Mouse (Mus musculus): Measurements from ENCODE around the gene Ulk3. TPM values are rescaled to one million over a fixed set of nuclear protein-coding genes. Genes with fewer than 3 reads are reported as not detected.

The Ulk3 gene
- total and polyA plus RNA-seq, 3 experiments = 5.0 to 11.9 TPM; not detected in 1

GRCm38 (mm10) chr9:57566846-57567245 is 22.4 kb upstream of the Ulk3 start:
- DNase-seq (ENCODE audit: low read depth, low spot score) = no peak
- peaks cover 22% of the 10 kb centered on the region for H3K79me2 ChIP-seq (ENCODE audit: control insufficient read depth, insufficient read depth, low read length, poor library complexity)
- H3K4me1 ChIP-seq (ENCODE audit: control insufficient read depth in 1 of 2, insufficient read depth in 2 of 2, low read length in 2 of 2) = peaks cover 2 to 14% of the 10 kb centered on the region in 2 experiments
- no peaks in the 10 kb centered on the region for H3K27me3 ChIP-seq (ENCODE audit: control insufficient read depth in 1 of 2, insufficient read depth in 2 of 2, low read length in 2 of 2)
- TF ChIP-seq CHD1 (IDR thresholded peaks at IDR 0.05; ENCODE audit: low read depth, low read length) (no peak), MAZ (IDR thresholded peaks at IDR 0.05; ENCODE audit: low read depth, low read length) (no peak), ELF1 (IDR thresholded peaks at IDR 0.05; ENCODE audit: low read depth, low read length) (no peak), USF1 (IDR thresholded peaks at IDR 0.05; ENCODE audit: low read depth, low read length) (no peak), SIN3A (IDR thresholded peaks at IDR 0.05; ENCODE audit: low read length) (no peak), ZNF384 (IDR thresholded peaks at IDR 0.05; ENCODE audit: low read depth, low read length) (no peak)
- H3K36me3 ChIP-seq (ENCODE audit: control insufficient read depth in 1 of 2, insufficient read depth in 2 of 2, low read length in 2 of 2) = peaks cover 3 to 11% of the 10 kb centered on the region in 2 experiments
- no peak overlapping the region for H3K9ac ChIP-seq (ENCODE audit: control insufficient read depth, low read depth, low read length, poor library complexity, severe bottlenecking)
- H3K4me3 ChIP-seq (ENCODE audit: control insufficient read depth in 1 of 2, insufficient read depth in 1 of 2, low read depth in 2 of 2, low read length in 2 of 2) = no peak overlapping the region
- H3K27ac ChIP-seq (ENCODE audit: control insufficient read depth, low read depth, low read length) = no peak overlapping the region
- no peaks in the 10 kb centered on the region for H3K9me3 ChIP-seq (replicated peaks; ENCODE audit: insufficient read depth, low read length)

GRCm38 (mm10) chr9:57568500-57568899 is 20.8 kb upstream of the Ulk3 start:
- Histone ChIP-seq H3K27me3 (ENCODE audit: control insufficient read depth in 1 of 2, insufficient read depth in 2 of 2, low read length in 2 of 2) (no peaks in the 10 kb centered on the region), H3K4me1 (ENCODE audit: control insufficient read depth in 1 of 2, insufficient read depth in 2 of 2, low read length in 2 of 2) (no peaks in the 10 kb centered on the region), H3K27ac (ENCODE audit: control insufficient read depth, low read depth, low read length) (no peak overlapping the region), H3K4me3 (ENCODE audit: control insufficient read depth in 1 of 2, insufficient read depth in 1 of 2, low read depth in 2 of 2, low read length in 2 of 2) (no peak overlapping the region), H3K9ac (ENCODE audit: control insufficient read depth, low read depth, low read length, poor library complexity, severe bottlenecking) (no peak overlapping the region), H3K9me3 (replicated peaks; ENCODE audit: insufficient read depth, low read length) (no peaks in the 10 kb centered on the region), H3K79me2 (ENCODE audit: control insufficient read depth, insufficient read depth, low read length, poor library complexity) (peaks cover 12% of the 10 kb centered on the region), H3K36me3 (ENCODE audit: control insufficient read depth in 1 of 2, insufficient read depth in 2 of 2, low read length in 2 of 2) (peaks cover 0 to 3% of the 10 kb centered on the region in 2 experiments; a peak in 3 of 4 replicates)
- no peak for DNase-seq (ENCODE audit: low read depth, low spot score)
- TF ChIP-seq POLR2AphosphoS5 (IDR thresholded peaks at IDR 0.05; ENCODE audit: borderline replicate concordance, low read depth, low read length) (no peak), TAL1 (IDR thresholded peaks at IDR 0.05; ENCODE audit: low read length) (no peak), SMC3 (IDR thresholded peaks at IDR 0.05; ENCODE audit: low read depth, low read length) (no peak), MYC (IDR thresholded peaks at IDR 0.05; ENCODE audit: low read depth, low read length) (no peak), SIN3A (IDR thresholded peaks at IDR 0.05; ENCODE audit: low read length) (no peak)

DNA sequence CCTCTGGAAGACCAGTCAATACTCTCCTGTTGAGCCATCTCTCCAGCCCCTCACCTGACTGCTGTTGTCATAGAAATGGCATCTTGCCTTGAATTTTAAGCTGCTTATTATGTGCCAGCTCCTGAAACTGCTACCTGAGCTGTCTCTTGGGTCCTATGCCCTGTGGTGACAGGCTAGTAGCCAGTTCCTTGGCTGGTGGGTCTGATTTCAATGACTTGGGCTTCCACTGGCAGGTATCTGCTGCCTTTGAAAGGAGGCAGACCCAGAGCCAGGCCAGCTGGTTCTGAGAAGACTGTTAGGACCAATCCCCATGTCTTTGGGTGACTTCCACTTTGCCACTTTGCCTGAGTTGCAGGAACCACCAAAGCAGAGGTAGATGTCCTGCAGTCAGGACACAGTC is 14.9 kb upstream of the Ulk3 start:
- H3K9me3 ChIP-seq (replicated peaks; ENCODE audit: insufficient read depth, low read length) = no peaks in the 10 kb centered on the region
- H3K4me3 ChIP-seq (ENCODE audit: control insufficient read depth in 1 of 2, insufficient read depth in 1 of 2, low read depth in 2 of 2, low read length in 2 of 2) = no peak overlapping the region
- no peak overlapping the region for H3K27ac ChIP-seq (ENCODE audit: control insufficient read depth, low read depth, low read length)
- H3K79me2 ChIP-seq (ENCODE audit: control insufficient read depth, insufficient read depth, low read length, poor library complexity) = 0 out of 2 replicates have a peak, but pooled peaks cover 1% of the 10 kb centered on the region
- H3K9ac ChIP-seq (ENCODE audit: control insufficient read depth, low read depth, low read length, poor library complexity, severe bottlenecking) = no peak overlapping the region
- no peak for TF ChIP-seq CTCF (IDR thresholded peaks at IDR 0.05 in 2 of 3, conservative IDR thresholded peaks at IDR 0.05 in 1 of 3; ENCODE audit: control insufficient read depth in 1 of 3, insufficient read depth in 1 of 3, low read depth in 2 of 3, low read length in 3 of 3, poor library complexity in 1 of 3, severe bottlenecking in 1 of 3)
- no peak for TF ChIP-seq POLR2A (IDR thresholded peaks at IDR 0.05; ENCODE audit: control insufficient read depth in 1 of 2, insufficient read depth in 1 of 2, low read depth in 1 of 2, low read length in 2 of 2, poor library complexity in 1 of 2)
- no peak for TF ChIP-seq MAFK (IDR thresholded peaks at IDR 0.05; ENCODE audit: borderline replicate concordance, low read depth, low read length)
- no peak for TF ChIP-seq ZMIZ1 (IDR thresholded peaks at IDR 0.05; ENCODE audit: low read depth, low read length)
- no peak for TF ChIP-seq USF1 (IDR thresholded peaks at IDR 0.05; ENCODE audit: low read depth, low read length)
- TF ChIP-seq POLR2AphosphoS2 (IDR thresholded peaks at IDR 0.05; ENCODE audit: low read length) = no peak
- TF ChIP-seq HCFC1 (IDR thresholded peaks at IDR 0.05; ENCODE audit: low read depth, low read length) = no peak
- no peak for TF ChIP-seq SMC3 (IDR thresholded peaks at IDR 0.05; ENCODE audit: low read depth, low read length)
- TF ChIP-seq POLR2AphosphoS5 (IDR thresholded peaks at IDR 0.05; ENCODE audit: borderline replicate concordance, low read depth, low read length) = no peak
- TF ChIP-seq E2F4 (IDR thresholded peaks at IDR 0.05; ENCODE audit: borderline replicate concordance, low read depth, low read length) = no peak
- TF ChIP-seq GATA1 (IDR thresholded peaks at IDR 0.05; ENCODE audit: low read depth, low read length) = no peak
- no peak for TF ChIP-seq CHD2 (IDR thresholded peaks at IDR 0.05; ENCODE audit: low read length)
- no peak for TF ChIP-seq MYC (IDR thresholded peaks at IDR 0.05; ENCODE audit: low read depth, low read length)
- no peak for TF ChIP-seq KAT2A (conservative IDR thresholded peaks at IDR 0.05; ENCODE audit: low read depth, low read length)
- no peak for TF ChIP-seq NELFE (IDR thresholded peaks at IDR 0.05; ENCODE audit: low read depth, low read length)
- TF ChIP-seq GABPA (IDR thresholded peaks at IDR 0.05; ENCODE audit: low read depth, low read length) = no peak
- no peak for TF ChIP-seq CHD1 (IDR thresholded peaks at IDR 0.05; ENCODE audit: low read depth, low read length)
- TF ChIP-seq MYB (IDR thresholded peaks at IDR 0.05; ENCODE audit: low read depth, low read length) = no peak
- no peak for TF ChIP-seq JUND (IDR thresholded peaks at IDR 0.05; ENCODE audit: low read depth, low read length)
- no peak for TF ChIP-seq ELF1 (IDR thresholded peaks at IDR 0.05; ENCODE audit: low read depth, low read length)
- peaks cover 2 to 3% of the 10 kb centered on the region in 2 experiments; a peak in 2 of 4 replicates for H3K36me3 ChIP-seq (ENCODE audit: control insufficient read depth in 1 of 2, insufficient read depth in 2 of 2, low read length in 2 of 2)
- DNase-seq (ENCODE audit: low read depth, low spot score) = no peak
- 0 out of 4 replicates have a peak, but pooled peaks cover 0 to 3% of the 10 kb centered on the region in 2 experiments for H3K4me1 ChIP-seq (ENCODE audit: control insufficient read depth in 1 of 2, insufficient read depth in 2 of 2, low read length in 2 of 2)
- no peaks in the 10 kb centered on the region for H3K27me3 ChIP-seq (ENCODE audit: control insufficient read depth in 1 of 2, insufficient read depth in 2 of 2, low read length in 2 of 2)
